Mouse (Mus musculus) gastrocnemius, postnatal 4 days (tissue): ENCODE measurements around the gene Rbpms2. TPM values are rescaled to one million over a fixed set of nuclear protein-coding genes. Genes with fewer than 3 reads are reported as not detected.
A peak's percentile ranks its signal among the peaks of the same experiment; 100 is the strongest.
"Not testable (repeated sequence)": the region's sequence is repeated elsewhere in the genome, so short reads cannot be mapped to it uniquely, and the experiment has no call there.

ENCODE experiments used
- DNase-seq, 2 experiments: peaks; one replicate each; pipeline ENCODE4 v3.0.0; 2021 to 2022; ENCODE audit warnings: low spot score in 2 of 2, mixed read lengths in 2 of 2
- total RNA-seq, 2 experiments: library from RNA; stranded (reverse); gene quantifications; 2 replicates each; pipeline ENCODE4 v1.2.3; 2021

Rbpms2 gene
- total RNA-seq, 2 experiments from 2014 or later: 5.1 to 5.6 TPM

DNA sequence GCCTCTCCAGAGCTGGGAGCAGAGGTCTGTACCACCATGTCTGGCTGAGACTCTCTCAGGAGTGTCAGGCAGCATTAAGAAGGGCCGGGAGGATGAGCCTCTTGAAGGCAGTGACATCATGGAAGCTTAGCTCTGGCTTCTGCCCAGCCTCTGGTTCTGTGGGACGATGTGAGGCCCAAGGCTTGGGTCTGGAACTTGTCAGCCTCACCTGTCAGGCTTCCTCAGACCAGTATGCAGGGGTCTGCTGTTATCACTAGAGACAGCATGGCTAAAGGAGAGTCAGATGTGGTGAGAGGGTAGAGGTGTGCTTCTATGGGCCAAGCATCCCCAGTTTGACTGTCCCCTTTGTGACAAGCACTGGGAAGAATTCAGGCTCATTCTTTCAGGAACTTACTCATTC, 16.4 kb upstream of the Rbpms2 start:
- DNase-seq: no peak

DNA sequence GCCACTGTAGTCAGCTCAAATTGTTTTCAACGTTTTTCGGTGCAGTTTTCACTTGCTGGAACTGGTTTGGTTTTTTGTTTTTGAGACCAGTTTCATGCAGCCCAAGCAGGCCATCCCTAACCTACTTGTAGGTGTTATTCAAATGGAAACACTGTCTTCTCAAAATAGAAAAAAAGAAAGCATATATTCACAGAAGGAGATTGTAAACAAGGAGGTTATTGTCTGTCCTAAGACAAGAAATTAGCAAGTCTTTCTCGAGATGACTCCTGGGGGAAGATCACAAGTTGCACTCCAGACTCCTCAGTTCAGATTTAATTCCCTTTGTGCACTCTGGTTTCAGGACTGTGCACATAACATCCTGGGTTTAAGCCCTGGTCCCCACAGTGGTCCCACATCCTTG, 10.1 kb upstream of the Rbpms2 start:
- DNase-seq: no peak

DNA sequence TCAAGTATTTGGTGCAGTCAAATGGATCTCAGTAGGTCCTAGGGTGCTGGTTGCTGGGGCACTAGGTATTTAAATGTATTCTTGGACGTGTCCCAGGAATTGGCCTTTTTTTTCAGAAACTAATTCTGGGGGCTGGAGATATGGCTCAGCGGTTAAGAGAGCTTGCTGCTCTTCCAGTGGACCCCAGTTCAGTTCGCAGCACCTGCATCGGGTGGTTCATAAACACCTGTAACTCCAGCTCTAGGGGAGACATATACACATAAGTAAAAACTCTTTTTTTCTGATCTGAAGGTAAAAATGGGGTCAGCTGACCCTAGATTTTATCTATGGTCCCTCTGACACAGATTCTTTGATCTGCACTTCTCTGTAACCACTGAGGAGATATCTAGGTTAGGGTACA, 8.3 kb upstream of the Rbpms2 start:
- no peak for DNase-seq

DNA sequence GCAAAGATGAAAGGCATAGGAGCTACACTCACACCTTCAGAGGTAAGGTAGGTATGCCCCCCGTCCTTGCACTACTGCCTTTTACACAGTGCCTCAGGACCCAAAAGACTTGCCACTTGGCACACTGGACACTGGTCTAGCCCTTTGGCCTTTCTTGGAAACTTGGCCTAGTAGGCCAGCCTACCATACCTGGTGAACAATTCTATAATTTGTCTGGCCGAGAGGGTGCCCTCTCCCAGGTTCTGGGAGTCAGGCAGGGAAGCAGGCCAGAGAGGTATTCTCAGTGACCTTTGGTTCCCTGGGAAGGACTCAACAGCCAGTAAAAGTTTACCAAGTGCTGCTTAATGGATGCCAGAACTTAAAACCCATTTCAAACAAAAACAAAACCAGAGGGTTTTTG, 7.8 kb upstream of the Rbpms2 start:
- no peak for DNase-seq

DNA sequence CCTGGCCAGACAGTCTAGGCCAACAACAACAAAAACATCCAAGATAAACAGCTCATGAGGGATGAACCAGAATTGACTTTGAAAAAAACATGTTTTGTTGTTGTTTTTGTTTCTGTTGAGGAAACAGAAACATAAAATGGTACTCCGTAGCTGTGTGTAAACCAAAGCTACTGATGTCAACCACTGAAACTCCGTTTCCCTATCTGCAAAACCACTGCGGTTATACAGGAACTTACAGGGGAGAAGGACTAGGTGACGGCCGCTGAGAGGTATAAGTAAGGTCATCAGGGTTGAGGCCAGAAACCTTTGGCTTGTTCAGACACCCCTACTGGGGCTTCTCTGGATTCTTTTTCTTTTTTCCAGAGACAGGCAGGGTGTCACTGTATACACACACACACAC, 6.6 kb upstream of the Rbpms2 start:
- no peak for DNase-seq

DNA sequence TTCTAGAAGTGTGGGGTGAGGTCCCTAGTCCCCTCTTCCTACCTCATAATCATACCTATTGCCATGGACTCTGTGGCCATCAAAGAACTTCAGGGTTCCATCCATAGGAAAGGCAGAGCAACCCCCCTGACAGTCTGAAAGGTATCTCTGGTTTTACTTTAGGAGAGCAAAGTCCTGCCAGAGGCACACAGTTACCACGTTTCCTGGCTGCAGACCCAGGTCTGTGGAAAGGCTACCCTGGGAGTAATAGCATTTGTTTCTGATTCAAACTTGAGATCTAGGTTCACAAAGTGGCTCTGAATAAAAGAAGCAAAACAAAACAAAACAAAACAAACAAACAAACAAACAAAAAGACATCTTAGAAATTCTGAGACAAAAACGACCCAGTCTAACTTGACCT, 5.2 kb upstream of the Rbpms2 start:
- DNase-seq: no peak

DNA sequence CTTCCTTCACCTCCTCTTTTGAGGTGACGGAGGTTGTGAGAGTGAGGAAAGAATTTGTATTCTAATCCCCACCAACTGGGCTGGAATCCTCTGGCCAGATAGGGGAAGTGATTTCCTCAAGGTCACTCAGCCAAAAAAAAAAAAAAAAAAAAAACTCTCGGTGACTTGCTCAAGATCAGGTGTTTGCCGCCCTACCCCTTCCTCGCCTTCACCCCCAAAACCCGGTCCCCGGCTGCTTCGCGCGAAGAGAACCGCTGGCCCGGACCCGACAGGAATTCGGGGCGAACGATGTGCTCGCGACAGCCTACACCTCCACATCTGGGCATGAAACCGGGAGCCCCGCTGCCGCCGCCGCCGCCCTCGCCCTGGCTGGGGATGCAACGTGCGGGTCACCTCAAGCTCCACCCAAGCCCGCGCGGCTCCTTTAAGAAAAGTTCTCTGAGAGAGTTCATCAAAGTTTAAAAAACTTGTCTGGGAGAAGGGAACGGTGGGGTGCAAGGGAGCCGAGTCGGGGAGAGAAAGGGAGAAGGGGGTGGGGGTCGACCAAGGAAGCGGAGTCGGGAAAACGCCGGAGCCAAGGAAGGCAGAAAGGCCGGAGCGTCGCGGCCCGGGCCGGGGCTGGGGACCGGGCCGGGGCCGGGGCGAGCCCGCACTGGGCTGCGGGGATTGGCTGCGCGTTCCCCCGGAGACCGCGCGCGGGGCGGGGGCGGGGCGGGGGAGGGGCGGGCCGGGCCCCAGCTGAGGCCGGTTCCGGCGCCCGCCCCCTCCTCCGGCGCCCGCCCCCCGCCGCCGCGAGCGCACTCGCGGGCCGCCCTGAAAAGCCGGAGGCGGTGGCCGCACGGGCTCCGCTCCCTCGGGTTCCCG, 551 bp downstream of the Rbpms2 start:
- DNase-seq: peak; percentile 39 to 50

DNA sequence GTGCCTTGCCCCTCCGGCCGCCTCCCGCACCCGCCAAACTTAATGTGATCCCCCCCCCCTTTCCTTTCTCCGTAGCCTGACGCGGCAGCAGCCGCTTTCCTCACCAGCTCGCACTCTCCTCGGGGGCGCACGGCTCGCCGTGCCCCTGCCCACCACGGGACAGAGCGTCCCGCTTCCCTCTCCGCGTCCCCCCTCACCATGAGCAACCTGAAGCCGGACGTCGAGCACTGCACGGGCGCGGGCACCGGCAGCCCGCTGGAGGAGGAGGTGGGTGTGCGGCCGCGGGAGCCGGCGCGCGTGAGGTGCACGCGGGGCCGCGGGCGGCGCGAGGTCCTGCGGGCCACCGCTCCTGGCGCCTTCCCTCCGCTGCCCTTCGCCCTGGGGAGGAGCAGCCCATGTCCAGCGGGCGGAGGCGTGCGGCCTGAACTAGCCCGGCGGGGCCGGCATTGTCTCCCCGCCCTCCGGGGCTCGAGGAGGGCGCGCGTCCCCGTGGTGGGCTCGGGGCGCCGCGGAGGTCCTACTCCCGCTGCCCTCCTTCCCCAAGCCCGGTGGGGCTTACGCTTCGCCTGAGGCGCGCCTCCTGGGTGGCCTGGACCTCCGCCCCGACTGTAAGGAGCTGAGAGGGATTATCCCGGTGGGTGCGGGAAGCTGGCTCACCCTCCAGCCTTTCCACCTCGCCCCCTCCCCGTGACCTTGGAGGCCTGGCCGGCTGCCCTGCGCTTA, 1.3 kb downstream of the Rbpms2 start:
- peak; percentile 28 to 33 for DNase-seq

DNA sequence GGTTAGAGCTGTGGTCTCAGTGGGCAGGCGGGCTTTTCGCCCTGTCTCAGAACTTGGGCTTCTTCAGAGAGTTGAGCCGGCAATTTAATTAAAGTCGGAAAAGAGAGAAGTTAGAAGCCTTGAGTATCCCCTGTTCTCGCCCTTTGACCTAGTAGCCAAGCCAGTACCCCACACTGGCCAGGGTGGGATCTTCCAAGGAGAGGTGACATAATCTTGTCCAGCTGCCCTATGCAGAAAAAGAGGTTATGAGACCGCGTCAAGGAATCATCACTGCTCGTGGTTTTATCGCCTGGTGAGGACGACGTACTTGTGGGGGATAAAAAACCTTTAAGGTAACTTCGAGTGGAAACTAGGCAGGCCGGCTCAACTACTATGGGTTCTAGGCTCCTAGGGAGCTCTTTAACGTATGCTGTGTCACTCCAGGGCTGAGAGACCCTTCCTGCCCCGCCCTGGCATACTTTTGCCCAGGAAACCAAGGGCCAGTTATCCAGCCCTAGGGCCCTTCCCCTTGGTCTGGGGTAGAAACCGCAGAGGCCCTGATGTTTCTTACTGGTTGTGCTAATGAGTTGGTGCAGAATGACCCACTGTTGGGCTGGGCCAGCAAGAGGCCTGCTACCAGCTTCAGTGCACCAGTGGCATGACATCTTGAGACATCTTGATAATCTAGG, 2.0 kb downstream of the Rbpms2 start:
- DNase-seq: no peak

DNA sequence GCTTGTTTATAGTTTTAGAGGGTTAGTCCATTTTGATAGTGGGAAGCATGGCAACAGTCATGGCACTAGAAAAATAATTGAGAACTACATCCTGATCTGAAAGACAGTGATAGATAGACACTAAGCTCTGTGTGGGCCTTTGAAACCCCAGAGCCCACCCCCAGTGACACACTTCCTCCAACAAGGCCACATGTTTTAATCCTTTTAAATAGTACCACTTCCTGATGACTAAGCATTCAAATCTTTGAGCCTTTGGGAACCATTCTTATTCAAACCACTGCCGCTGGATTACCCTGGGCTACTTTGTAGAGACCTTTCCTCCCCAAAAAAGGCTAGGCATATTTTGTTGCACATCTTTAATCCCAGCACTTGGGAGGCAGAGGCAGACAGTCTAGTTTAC, 6.3 kb downstream of the Rbpms2 start:
- DNase-seq: no peak

DNA sequence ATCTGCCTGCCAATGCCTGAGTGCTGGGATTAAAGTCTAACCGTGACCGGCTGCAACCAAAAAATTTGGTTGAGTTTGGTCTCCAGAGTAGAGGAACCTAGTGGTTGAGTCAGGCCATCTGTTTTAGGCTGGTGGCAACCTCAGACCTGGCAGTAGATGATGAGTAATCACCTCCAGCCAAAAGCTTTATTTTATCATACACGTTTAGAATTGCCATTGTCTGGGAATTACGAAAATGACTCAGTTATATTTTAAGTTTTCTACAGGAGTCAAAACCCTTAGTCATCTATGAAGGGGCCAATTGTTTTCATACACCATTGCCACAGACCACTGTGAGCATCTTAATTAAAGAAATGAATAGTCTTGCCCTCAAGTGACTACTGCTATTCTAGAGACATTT, 7.5 kb downstream of the Rbpms2 start:
- no peak for DNase-seq

DNA sequence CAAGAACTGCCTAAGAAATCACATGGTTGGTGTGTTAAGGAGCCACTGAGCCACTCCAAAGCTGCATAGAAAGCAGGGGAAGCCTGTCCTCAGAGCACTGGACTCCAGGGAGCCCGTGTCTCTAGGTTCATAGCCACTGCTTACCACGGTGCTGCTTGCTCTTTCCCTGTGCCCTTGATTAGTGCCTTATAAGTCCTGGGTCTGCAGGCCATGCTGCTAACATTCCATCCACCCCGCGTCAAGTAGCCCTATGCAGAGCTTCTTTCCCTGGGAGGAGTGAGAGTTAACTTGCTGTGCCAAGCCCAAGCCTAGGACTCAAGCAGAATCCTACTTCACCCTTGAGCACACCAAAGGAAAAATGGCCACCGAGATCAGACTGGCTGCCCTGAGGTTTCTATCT, 9.6 kb downstream of the Rbpms2 start:
- no peak for DNase-seq

DNA sequence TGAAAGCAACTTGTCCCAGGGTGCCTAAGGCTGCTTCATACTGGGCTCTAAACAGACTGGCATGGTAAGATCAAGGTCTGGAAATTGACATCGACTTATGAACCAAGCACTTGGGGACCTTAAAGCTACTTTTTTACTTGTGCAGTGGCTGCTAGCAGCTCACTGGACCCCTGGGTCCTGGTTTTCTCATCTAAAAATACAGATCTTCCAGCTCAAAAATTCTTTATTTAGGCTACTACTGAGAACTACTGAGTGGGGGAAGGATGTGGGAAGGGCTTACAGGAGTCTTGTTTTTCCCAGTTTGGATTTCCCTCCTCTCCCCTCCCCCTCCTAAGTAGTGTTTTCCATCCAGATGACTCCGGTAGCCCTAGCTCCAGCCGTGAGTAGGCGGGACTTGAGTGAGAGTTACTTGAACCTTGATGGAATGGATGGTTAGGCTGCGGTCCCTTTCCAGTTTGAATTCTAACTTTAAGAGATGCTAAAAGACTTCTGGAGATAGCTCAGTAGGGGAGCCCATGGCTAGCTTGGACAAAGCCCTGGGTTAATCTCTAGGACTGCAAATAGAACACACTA, 11.5 kb downstream of the Rbpms2 start:
- DNase-seq: no peak

DNA sequence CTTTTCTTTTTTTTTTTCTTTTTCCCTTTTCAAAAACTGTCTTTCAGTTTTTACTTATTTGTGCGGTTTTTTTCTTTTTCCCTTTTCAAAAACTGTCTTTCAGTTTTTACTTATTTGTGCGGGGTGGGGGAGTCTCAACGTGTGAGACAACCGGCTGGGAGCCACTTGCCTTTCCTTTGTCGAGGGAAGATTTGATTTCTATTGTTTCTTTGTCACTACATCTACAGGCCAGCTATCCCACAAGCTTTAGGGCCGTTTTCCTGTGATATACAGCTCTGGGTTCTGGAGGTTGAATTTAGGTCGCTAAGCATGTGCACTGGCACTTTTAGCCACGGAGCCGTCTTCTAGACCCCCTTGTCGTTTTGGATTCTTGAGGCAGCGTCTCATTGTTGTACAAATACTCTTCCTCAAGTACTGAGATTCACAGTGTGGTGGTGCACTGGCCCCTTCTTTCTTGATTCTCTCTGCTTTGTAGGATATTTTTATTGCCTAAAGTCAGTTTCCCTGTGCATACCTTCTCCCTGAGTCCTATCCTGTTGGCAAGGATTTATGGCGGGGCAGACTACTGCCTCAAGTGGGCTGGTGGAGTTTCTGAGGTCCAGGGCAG, 12.1 kb downstream of the Rbpms2 start:
- no peak for DNase-seq

DNA sequence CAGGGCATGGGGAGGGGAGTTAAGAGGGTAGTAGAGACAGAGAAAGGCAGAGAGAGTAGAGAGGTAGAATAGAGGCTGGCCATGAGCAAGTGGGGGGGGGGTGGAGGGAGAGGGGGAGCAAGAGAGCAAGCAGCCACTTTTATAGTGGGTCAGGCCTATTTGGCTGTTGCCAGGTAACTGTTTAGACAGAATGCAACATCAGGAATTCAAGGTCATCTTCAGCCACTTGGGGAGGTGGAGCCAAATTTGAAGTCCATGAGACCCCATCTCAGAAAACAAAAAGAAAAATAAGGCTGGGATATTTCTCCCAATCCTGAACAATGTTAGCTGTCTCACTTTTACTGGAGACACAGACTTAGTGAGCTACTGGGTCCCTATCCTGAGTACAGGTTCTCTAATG, 13.1 kb downstream of the Rbpms2 start:
- DNase-seq: no peak

DNA sequence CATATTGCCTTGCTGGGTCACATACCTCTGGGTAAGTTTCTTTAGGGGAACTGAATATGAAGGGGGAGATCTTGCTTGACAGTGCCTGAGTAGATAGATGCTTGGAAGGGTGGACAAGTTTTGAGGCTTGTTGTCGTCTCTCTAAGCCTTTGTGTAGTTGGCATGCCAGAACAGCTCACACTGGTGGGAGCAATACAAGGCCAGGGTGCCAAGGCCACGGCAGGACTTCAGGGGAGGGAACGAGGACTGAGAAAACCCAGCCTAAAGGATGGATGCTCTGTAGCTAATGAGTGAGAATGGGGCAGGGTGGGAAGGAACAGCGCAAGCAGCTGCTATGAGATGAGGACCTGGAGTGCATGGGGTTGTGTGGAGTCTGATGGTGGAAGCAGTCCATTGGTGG, 15.5 kb downstream of the Rbpms2 start:
- DNase-seq: no peak

DNA sequence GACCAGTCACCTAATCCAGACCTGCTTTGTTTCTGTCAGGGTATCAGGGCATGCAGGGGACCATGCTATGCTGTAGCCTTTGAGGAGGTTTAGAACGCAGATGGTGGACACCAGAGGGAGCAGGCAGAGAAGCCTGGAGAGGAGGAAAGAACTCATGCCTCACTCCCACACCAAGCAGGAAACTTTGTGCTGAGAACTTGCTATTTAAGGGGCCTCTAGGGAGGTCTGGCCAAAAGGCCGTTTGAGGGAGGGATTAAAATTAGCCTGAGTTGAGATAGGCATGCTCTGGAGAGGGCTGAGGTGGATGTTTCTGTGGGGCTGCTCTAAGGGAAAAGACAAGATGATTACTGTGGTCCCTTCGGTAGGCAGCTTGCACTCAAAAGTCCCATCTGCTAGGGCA, 16.5 kb downstream of the Rbpms2 start:
- no peak for DNase-seq

DNA sequence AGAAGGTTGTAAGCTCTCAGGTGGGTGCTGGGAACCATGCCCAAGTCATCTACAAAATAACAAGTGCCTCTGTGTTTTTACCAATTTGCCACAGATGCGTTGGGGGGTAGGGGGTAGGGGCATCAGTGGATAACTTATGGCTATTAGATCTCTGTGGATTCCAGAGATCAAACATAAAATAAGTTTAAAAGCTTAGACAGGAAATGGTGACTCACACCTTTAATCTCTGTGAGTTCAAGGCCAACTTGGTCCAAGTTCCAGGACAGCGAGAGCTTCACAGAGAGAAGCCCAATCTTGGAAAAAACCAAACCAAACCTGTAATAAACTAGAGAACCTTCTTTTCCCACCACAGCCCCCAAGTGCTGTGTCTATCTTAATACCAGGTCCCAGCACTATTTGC, 17.3 kb downstream of the Rbpms2 start:
- DNase-seq: no peak

DNA sequence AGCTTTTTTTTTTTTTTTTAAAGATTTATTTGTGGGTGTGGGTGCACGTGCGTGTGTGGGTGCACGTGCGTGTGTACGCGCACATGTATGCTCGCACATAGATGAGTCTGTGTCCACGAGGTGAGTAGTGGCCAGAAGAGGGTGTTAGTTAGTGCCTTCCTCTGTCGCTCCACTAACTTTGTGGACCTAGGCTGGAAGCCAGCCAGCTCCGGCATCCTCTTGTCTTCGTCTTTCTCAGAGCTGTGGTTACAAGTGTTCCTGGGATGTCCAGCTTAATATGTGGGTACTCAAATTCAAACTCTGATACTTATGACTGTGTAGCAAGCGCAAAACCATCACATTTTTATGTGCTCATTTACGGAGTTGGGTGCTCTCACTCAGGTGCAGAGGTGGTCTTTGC, 19.3 kb downstream of the Rbpms2 start:
- DNase-seq: no peak

DNA sequence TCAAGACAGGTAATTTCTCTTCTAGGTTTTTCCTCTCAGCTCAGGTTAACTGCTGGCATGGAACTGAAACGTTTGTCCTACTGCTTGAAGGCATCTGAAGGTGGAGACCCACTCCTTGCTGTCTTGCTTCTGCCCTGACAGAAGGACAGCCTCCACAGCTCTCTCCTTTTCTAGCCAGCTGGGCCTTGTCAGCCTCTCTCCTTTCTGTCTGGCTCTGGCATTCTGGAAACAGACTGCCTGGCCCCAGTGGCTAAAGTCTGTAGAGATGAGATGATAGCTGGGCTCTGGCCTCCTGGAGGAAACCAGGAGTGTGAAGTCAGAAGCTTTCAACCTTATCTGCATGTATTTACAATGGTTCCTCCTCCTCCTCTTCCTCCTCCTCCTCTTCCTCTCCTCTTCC, 20.5 kb downstream of the Rbpms2 start:
- no peak for DNase-seq

DNA sequence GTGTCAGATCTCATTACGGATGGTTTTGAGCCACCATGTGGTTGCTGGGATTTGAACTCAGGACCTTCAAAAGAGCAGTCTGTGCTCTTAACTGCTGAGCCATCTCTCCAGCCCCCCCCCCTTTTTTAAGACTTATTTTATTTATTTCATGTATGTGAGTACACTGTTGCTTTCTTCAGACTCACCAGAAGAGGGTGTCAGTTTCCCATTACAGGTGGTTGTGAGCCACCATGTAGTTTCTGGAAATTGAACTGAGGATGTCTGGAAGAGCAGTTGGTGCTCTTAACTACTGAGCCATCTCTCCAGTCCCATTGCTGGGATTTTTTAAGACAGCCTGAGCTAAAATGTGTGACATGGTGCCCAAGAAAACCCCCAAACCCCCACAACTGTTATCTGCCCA, 22.5 kb downstream of the Rbpms2 start:
- not testable (repeated sequence) for DNase-seq
